Mouse (Mus musculus): Measurements from ENCODE around the gene Polr2f. TPM values are rescaled to one million over a fixed set of nuclear protein-coding genes. Genes with fewer than 3 reads are reported as not detected.

Gene Polr2f
- polyA plus RNA-seq, 1 experiment from 2014 or later = 256 TPM

DNA sequence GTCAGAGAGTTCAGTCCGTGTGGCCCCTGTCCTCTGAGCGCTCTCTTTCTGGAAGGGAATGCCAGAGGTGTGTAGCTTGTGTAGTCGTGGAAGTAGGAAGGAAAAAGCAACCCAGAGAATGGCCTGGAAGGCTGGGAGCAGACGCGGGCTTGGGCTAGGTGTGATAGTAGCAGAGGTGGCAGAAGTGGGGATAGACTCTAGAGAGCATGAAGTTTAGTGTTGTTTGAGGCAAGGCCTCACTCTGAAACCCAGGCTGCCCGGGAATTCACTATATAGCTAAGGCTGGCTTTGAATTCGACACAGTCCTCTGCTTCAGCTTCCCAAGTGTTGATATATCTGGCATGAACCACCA lies 733 bp downstream of the Polr2f start:
- H3K36me3 ChIP-seq (ENCODE audit: control insufficient read depth, insufficient read depth) = peaks cover 21% of the 10 kb centered on the region
- H3K4me2 ChIP-seq (replicated peaks; ENCODE audit: low read depth) = peak overlapping the region; percentile 84
- WGBS = 2% methylated on average over 7 of the region's 7 CpGs
- peak overlapping the region; percentile 61 for H3K9ac ChIP-seq (ENCODE audit: low read depth, low read length)
- no peak; the same call in 1 of the 2 replicates for ATAC-seq
- 0 out of 2 replicates have a peak, but pooled peaks cover 3% of the 10 kb centered on the region for H3K4me1 ChIP-seq (replicated peaks; ENCODE audit: control insufficient read depth, insufficient read depth, low read length)
- H3K27me3 ChIP-seq (replicated peaks; ENCODE audit: control insufficient read depth, insufficient read depth, low read length) = no peaks in the 10 kb centered on the region
- H3K27ac ChIP-seq (ENCODE audit: low read depth, low read length) = no peak overlapping the region; the same call in 1 of the 2 replicates
- no peak for TF ChIP-seq CTCF (IDR thresholded peaks at IDR 0.05; ENCODE audit: low read depth)
- H3K9me3 ChIP-seq (ENCODE audit: control insufficient read depth) = no peaks in the 10 kb centered on the region
- peak overlapping the region; percentile 77 for H3K4me3 ChIP-seq (ENCODE audit: low read depth, low read length)

DNA sequence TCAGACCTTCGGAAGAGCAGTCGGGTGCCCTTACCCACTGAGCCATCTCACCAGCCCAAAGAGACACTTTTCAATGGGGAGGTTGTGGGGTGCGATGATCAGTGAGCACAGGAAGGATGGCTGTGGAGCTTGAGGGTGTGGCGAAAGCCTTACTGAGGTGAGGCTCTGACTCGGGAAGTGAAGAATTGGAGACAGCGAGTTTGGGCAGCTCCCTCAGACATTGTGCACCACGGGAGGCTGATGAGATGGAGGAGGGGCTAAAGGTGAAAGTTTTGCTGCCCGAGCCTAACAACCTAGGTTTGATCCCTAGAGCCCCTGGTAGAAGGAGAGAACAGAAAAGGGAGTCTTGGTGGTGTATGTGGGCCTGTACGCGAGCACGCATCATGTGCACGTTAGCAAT lies 2.5 kb downstream of the Polr2f start:
- Histone ChIP-seq H3K9me3 (ENCODE audit: control insufficient read depth) (no peaks in the 10 kb centered on the region), H3K4me2 (replicated peaks; ENCODE audit: low read depth) (no peak overlapping the region), H3K27me3 (replicated peaks; ENCODE audit: control insufficient read depth, insufficient read depth, low read length) (no peaks in the 10 kb centered on the region), H3K9ac (ENCODE audit: low read depth, low read length) (no peak overlapping the region), H3K27ac (ENCODE audit: low read depth, low read length) (no peak overlapping the region), H3K36me3 (ENCODE audit: control insufficient read depth, insufficient read depth) (peaks cover 38% of the 10 kb centered on the region), H3K4me3 (ENCODE audit: low read depth, low read length) (no peak overlapping the region), H3K4me1 (replicated peaks; ENCODE audit: control insufficient read depth, insufficient read depth, low read length) (0 out of 2 replicates have a peak, but pooled peaks cover 3% of the 10 kb centered on the region)
- 83% methylated on average over 12 of the region's 12 CpGs for WGBS
- no peak for TF ChIP-seq CTCF (IDR thresholded peaks at IDR 0.05; ENCODE audit: low read depth)
- ATAC-seq = no peak

DNA sequence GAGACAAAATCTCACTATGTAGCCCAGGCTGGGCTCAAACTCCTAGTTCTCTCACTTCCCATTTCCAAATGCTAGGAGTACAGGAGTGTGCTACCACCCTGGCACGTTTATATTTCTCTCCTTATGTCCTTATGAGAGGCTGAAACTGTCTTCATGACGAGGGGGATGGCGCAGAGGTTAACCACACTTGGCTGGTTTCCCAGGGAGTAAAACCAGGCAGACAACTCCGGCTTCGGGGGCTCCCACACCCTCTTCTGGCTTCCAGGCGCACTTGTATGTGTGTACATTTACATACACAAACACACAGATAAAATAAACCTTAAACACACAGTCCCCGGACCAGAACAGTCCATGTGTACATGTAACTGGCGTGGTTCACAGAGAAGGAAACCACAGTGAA lies 3.2 kb downstream of the Polr2f start:
- no peak overlapping the region for H3K4me3 ChIP-seq (ENCODE audit: low read depth, low read length)
- 52% methylated on average over 8 of the region's 8 CpGs for WGBS
- 0 out of 2 replicates have a peak, but pooled peaks cover 3% of the 10 kb centered on the region for H3K4me1 ChIP-seq (replicated peaks; ENCODE audit: control insufficient read depth, insufficient read depth, low read length)
- no peak for ATAC-seq
- H3K4me2 ChIP-seq (replicated peaks; ENCODE audit: low read depth) = no peak overlapping the region
- peaks cover 38% of the 10 kb centered on the region for H3K36me3 ChIP-seq (ENCODE audit: control insufficient read depth, insufficient read depth)
- H3K9me3 ChIP-seq (ENCODE audit: control insufficient read depth) = no peaks in the 10 kb centered on the region
- H3K27me3 ChIP-seq (replicated peaks; ENCODE audit: control insufficient read depth, insufficient read depth, low read length) = no peaks in the 10 kb centered on the region
- TF ChIP-seq CTCF (IDR thresholded peaks at IDR 0.05; ENCODE audit: low read depth) = no peak
- no peak overlapping the region for H3K27ac ChIP-seq (ENCODE audit: low read depth, low read length)
- H3K9ac ChIP-seq (ENCODE audit: low read depth, low read length) = no peak overlapping the region

DNA sequence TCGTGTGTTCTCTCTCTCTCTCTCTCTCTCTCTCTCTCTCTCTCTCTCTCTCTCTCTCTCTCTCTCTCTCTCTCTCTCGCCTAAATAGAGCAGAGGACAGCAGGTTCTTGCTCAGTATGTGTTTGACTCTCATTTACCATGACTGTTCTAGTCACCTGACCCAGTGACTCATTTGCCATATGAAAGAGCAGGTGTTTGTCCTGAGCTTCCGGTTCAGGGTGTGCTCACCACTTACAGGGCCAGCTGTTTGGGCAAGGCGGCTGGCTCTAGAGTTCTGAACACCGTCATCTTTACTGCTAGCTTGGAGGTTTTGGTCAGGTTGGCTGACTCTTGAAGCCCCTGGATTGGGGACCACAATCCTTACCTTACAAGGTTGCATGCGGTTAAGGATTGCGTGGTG lies 4.7 kb downstream of the Polr2f start:
- no peak overlapping the region for H3K9ac ChIP-seq (ENCODE audit: low read depth, low read length)
- H3K27ac ChIP-seq (ENCODE audit: low read depth, low read length) = no peak overlapping the region
- no peaks in the 10 kb centered on the region for H3K9me3 ChIP-seq (ENCODE audit: control insufficient read depth)
- no peak for TF ChIP-seq CTCF (IDR thresholded peaks at IDR 0.05; ENCODE audit: low read depth)
- 68% methylated on average over 7 of the region's 7 CpGs for WGBS
- no peak overlapping the region for H3K4me2 ChIP-seq (replicated peaks; ENCODE audit: low read depth)
- peak; percentile 42; the same call in 1 of the 2 replicates for ATAC-seq
- H3K4me1 ChIP-seq (replicated peaks; ENCODE audit: control insufficient read depth, insufficient read depth, low read length) = 0 out of 2 replicates have a peak, but pooled peaks cover 3% of the 10 kb centered on the region
- H3K27me3 ChIP-seq (replicated peaks; ENCODE audit: control insufficient read depth, insufficient read depth, low read length) = no peaks in the 10 kb centered on the region
- peaks cover 49% of the 10 kb centered on the region for H3K36me3 ChIP-seq (ENCODE audit: control insufficient read depth, insufficient read depth)
- no peak overlapping the region for H3K4me3 ChIP-seq (ENCODE audit: low read depth, low read length)

DNA sequence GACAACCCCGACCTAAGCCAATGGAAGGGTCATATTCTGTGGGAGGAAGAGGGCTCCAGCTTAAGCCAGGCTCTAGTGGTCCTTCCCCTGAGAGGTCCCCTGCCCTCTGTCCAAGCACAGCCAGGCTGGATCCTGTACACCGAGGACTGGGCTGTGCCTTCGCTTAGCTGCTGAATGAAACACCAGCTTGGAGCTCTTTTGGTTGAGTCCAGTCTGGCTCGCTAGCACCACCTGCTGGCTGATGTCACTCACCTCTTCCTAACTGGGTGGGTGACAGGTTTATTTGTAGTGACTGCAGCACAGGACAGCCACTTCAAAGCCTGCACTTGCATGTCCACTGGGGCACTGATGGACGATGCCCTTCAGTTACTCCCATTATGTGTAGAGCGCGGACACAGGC lies 7.7 kb downstream of the Polr2f start:
- Histone ChIP-seq H3K27me3 (replicated peaks; ENCODE audit: control insufficient read depth, insufficient read depth, low read length) (no peaks in the 10 kb centered on the region), H3K4me3 (ENCODE audit: low read depth, low read length) (no peak overlapping the region), H3K27ac (ENCODE audit: low read depth, low read length) (no peak overlapping the region), H3K4me1 (replicated peaks; ENCODE audit: control insufficient read depth, insufficient read depth, low read length) (no peaks in the 10 kb centered on the region), H3K9me3 (ENCODE audit: control insufficient read depth) (no peaks in the 10 kb centered on the region), H3K9ac (ENCODE audit: low read depth, low read length) (no peak overlapping the region), H3K36me3 (ENCODE audit: control insufficient read depth, insufficient read depth) (peaks cover 70% of the 10 kb centered on the region), H3K4me2 (replicated peaks; ENCODE audit: low read depth) (no peak overlapping the region)
- 0 out of 2 replicates have a peak, but pooled peaks have one; percentile 34 for ATAC-seq
- peak; percentile 98 for TF ChIP-seq CTCF (IDR thresholded peaks at IDR 0.05; ENCODE audit: low read depth)
- WGBS = 46% methylated on average over 7 of the region's 7 CpGs

DNA sequence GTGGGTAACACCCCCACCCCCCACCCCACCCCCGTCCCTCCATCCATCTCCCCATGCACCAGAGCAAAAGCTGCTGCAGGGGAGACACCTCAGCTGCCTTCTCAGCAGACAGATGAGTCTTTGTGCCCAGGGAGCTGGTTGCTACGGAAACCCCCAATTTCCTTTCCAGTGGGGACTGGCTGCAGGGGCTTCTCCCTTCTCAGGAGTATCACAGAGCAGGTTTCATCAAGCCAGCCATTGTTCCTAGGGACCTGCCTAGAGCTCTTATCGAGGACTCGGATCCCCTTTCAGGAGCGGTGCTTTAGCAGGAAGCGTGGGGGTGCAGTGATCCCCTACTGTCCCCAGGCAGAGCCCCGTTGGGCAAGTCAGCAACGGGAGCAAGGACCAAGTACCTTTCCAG lies 11.1 kb downstream of the Polr2f start:
- H3K9ac ChIP-seq (ENCODE audit: low read depth, low read length) = no peak overlapping the region
- no peak for TF ChIP-seq CTCF (IDR thresholded peaks at IDR 0.05; ENCODE audit: low read depth)
- H3K27ac ChIP-seq (ENCODE audit: low read depth, low read length) = no peak overlapping the region
- 78% methylated on average over 8 of the region's 8 CpGs for WGBS
- no peak overlapping the region for H3K4me2 ChIP-seq (replicated peaks; ENCODE audit: low read depth)
- no peaks in the 10 kb centered on the region for H3K4me1 ChIP-seq (replicated peaks; ENCODE audit: control insufficient read depth, insufficient read depth, low read length)
- no peaks in the 10 kb centered on the region for H3K9me3 ChIP-seq (ENCODE audit: control insufficient read depth)
- no peak overlapping the region for H3K4me3 ChIP-seq (ENCODE audit: low read depth, low read length)
- H3K36me3 ChIP-seq (ENCODE audit: control insufficient read depth, insufficient read depth) = peaks cover 46% of the 10 kb centered on the region
- peaks cover 6% of the 10 kb centered on the region for H3K27me3 ChIP-seq (replicated peaks; ENCODE audit: control insufficient read depth, insufficient read depth, low read length)
- ATAC-seq = no peak

DNA sequence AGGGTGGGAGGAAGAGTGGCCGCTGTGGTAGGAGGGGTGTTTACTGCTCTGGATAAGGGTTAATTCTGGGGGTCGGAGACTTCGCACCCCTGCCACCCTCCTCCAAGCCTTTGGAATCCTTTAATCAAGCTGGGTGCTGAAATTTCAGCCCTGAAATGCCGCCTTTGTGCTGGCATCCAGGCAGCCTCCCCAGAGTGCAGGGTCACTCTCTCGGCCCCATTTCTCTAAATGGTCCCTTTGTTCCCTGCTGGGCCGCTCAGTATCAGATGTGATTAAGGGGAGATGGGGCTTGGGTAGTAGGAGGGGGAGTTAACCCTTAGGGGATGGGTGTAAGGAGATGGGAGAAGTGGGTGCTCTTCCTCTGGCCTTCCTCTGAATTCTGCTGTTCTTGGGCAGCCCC lies 11.9 kb downstream of the Polr2f start:
- H3K9ac ChIP-seq (ENCODE audit: low read depth, low read length) = no peak overlapping the region
- ATAC-seq = no peak
- H3K27me3 ChIP-seq (replicated peaks; ENCODE audit: control insufficient read depth, insufficient read depth, low read length) = peaks cover 6% of the 10 kb centered on the region
- H3K4me1 ChIP-seq (replicated peaks; ENCODE audit: control insufficient read depth, insufficient read depth, low read length) = no peaks in the 10 kb centered on the region
- 69% methylated on average over 6 of the region's 6 CpGs for WGBS
- H3K4me3 ChIP-seq (ENCODE audit: low read depth, low read length) = no peak overlapping the region
- no peak overlapping the region for H3K4me2 ChIP-seq (replicated peaks; ENCODE audit: low read depth)
- H3K9me3 ChIP-seq (ENCODE audit: control insufficient read depth) = no peaks in the 10 kb centered on the region
- H3K36me3 ChIP-seq (ENCODE audit: control insufficient read depth, insufficient read depth) = peaks cover 38% of the 10 kb centered on the region
- no peak for TF ChIP-seq CTCF (IDR thresholded peaks at IDR 0.05; ENCODE audit: low read depth)
- H3K27ac ChIP-seq (ENCODE audit: low read depth, low read length) = no peak overlapping the region

All from intestine, postnatal 0 days (tissue).